Mouse (Mus musculus): ENCODE data around the gene Hibch. TPM values are rescaled to one million over a fixed set of nuclear protein-coding genes. Genes with fewer than 3 reads are reported as not detected.

The Hibch gene
- total RNA-seq, 2 experiments from 2014 or later, result 21.7 to 61.8 TPM

Other genes with a start within 250 kb of the Hibch start
- 18.1 and 19.6 TPM in 2 replicates for gene Nemp2, start 214.2 kb upstream of the Hibch start, total RNA-seq (2015)
- 19.4 and 20.3 TPM in 2 replicates for gene Nemp2, start 214.2 kb upstream of the Hibch start, total RNA-seq (2017)
- 30.6 and 33.0 TPM in 2 replicates for gene Mfsd6, start 117.5 kb upstream of the Hibch start, total RNA-seq (2015)
- gene Mfsd6, start 117.5 kb upstream of the Hibch start, total RNA-seq (2017), result 26.8 and 31.8 TPM in 2 replicates
- gene Inpp1, start 27.2 kb upstream of the Hibch start, total RNA-seq (2015), result 6.6 and 12.5 TPM in 2 replicates
- gene Inpp1, start 27.2 kb upstream of the Hibch start, total RNA-seq (2017), result 10.1 and 13.4 TPM in 2 replicates
- gene 1700019D03Rik, start 175.2 kb downstream of the Hibch start, total RNA-seq (2015), result 0.18 TPM in 1 of 2 replicates, not detected in the other
- gene 1700019D03Rik, start 175.2 kb downstream of the Hibch start, total RNA-seq (2017), result 0.18 TPM in 1 of 2 replicates, not detected in the other
- not detected in 2 replicates for gene Mstn, start 216.7 kb downstream of the Hibch start, total RNA-seq (2015)
- gene Mstn, start 216.7 kb downstream of the Hibch start, total RNA-seq (2017), result not detected in 2 replicates

Data from megakaryocyte, adult 5-6 weeks (primary cell).